Mouse (Mus musculus) Muller cell, postnatal 12 days (primary cell): ENCODE data around the gene Tef.

Experiments used
- DNase-seq: peaks from one replicate; pipeline ENCODE4 v3.0.0-alpha.2; 2015; ENCODE audit errors: inconsistent ontology term

Gene Tef

GRCm38 (mm10) chr15:81802001-81802890 is at the start of gene Tef:
Tef (plus strand) TSS chr15:81802421.
- DNase-seq: peak; percentile 99

- DNase-seq: no peak
Observed at GRCm38 (mm10) chr15:81753669-81754068, 48.6 kb upstream of the Tef start.

- peak; percentile 53 for DNase-seq
Observed at GRCm38 (mm10) chr15:81758701-81759100, 43.5 kb upstream of the Tef start.

GRCm38 (mm10) chr15:81759542-81759941 is 42.7 kb upstream of the Tef start:
- no peak for DNase-seq

GRCm38 (mm10) chr15:81760361-81761079 is 41.7 kb upstream of the Tef start:
- no peak for DNase-seq

- no peak for DNase-seq
Observed at GRCm38 (mm10) chr15:81761381-81761780, 40.8 kb upstream of the Tef start.

GRCm38 (mm10) chr15:81761959-81762358 is 40.3 kb upstream of the Tef start:
- DNase-seq: no peak

- no peak for DNase-seq
Observed at GRCm38 (mm10) chr15:81764573-81764972, 37.6 kb upstream of the Tef start.

- DNase-seq: no peak
Observed at GRCm38 (mm10) chr15:81765651-81766050, 36.6 kb upstream of the Tef start.

- no peak for DNase-seq
Observed at GRCm38 (mm10) chr15:81766439-81766838, 35.8 kb upstream of the Tef start.

GRCm38 (mm10) chr15:81769037-81769436 is 33.2 kb upstream of the Tef start:
- no peak for DNase-seq

- no peak for DNase-seq
Observed at GRCm38 (mm10) chr15:81772431-81773120, 29.6 kb upstream of the Tef start.

- no peak for DNase-seq
Observed at GRCm38 (mm10) chr15:81774505-81775171, 27.6 kb upstream of the Tef start.

GRCm38 (mm10) chr15:81776631-81777422 is 25.4 kb upstream of the Tef start:
- no peak for DNase-seq

- DNase-seq: no peak
Observed at GRCm38 (mm10) chr15:81781816-81782215, 20.4 kb upstream of the Tef start.

GRCm38 (mm10) chr15:81784762-81785161 is 17.5 kb upstream of the Tef start:
- DNase-seq: no peak

GRCm38 (mm10) chr15:81785701-81786100 is 16.5 kb upstream of the Tef start:
- DNase-seq: no peak

GRCm38 (mm10) chr15:81787525-81787924 is 14.7 kb upstream of the Tef start:
- DNase-seq: no peak

GRCm38 (mm10) chr15:81792444-81792843 is 9.8 kb upstream of the Tef start:
- no peak for DNase-seq

GRCm38 (mm10) chr15:81796228-81796627 is 6.0 kb upstream of the Tef start:
- DNase-seq: no peak

GRCm38 (mm10) chr15:81797861-81798260 is 4.4 kb upstream of the Tef start:
- DNase-seq: no peak
